Mouse (Mus musculus) forebrain, embryonic 14.5 days (tissue): Measurements from ENCODE around the gene Gm20403. TPM values are rescaled to one million over a fixed set of nuclear protein-coding genes. Genes with fewer than 3 reads are reported as not detected.
A peak's percentile ranks its signal among the peaks of the same experiment; 100 is the strongest.

Source experiments
- ATAC-seq: fragments of 200-750 bp; cut with Nextera tagmentation; 2 replicates; pipeline ENCODE4 v1.8.0; 2017; ENCODE audit warnings: mild to moderate bottlenecking, moderate library complexity
- DNase-seq: peaks from one replicate; pipeline ENCODE4 v3.0.0-alpha.2; 2015; ENCODE audit warnings: low spot score
- H3K27ac ChIP-seq: fragments of 300-500 bp; sonication (generic); 2 replicates; pipeline ENCODE4 v1.5.1; 2014; ENCODE audit warnings: low read depth, mild to moderate bottlenecking, control low read depth, low read length, moderate library complexity
- H3K27me3 ChIP-seq: fragments of 300-500 bp; sonication (generic); replicated peaks from 2 replicates; pipeline ENCODE4 v1.6.1; 2014; ENCODE audit warnings: low read length, control low read depth, mixed read lengths; ENCODE audit not compliant: control insufficient read depth, insufficient read depth
- H3K36me3 ChIP-seq: fragments of 300-500 bp; sonication (generic); 2 replicates; pipeline ENCODE4 v1.6.1; 2014; ENCODE audit warnings: low read length, control low read depth; ENCODE audit not compliant: control insufficient read depth, insufficient read depth
- H3K4me1 ChIP-seq: fragments of 300-500 bp; sonication (generic); 2 replicates; pipeline ENCODE4 v1.6.1; 2014; ENCODE audit warnings: antibody characterized with exemption, low read length, control low read depth; ENCODE audit not compliant: control insufficient read depth, insufficient read depth
- H3K4me2 ChIP-seq: fragments of 300-500 bp; sonication (generic); 2 replicates; pipeline ENCODE4 v1.6.1; 2014; ENCODE audit warnings: mild to moderate bottlenecking, control low read depth, low read length
- H3K4me3 ChIP-seq: fragments of 300-500 bp; sonication (generic); 2 replicates; pipeline ENCODE4 v1.5.1; 2014; ENCODE audit warnings: low read depth, low read length, control low read depth
- H3K9ac ChIP-seq: fragments of 300-500 bp; sonication (generic); 2 replicates; pipeline ENCODE4 v1.6.1; 2014; ENCODE audit warnings: mild to moderate bottlenecking, low read length, control low read depth, moderate library complexity
- H3K9me3 ChIP-seq: fragments of 300-500 bp; sonication (generic); replicated peaks from 2 replicates; pipeline ENCODE4 v1.6.1; 2016; ENCODE audit warnings: low read length, control low read depth, mixed read lengths; ENCODE audit not compliant: control insufficient read depth
- WGBS: fragments of 180-500 bp; shearing (Covaris S2); extraction: QIAGEN DNeasy Blood & Tissue Kit; methylation state at CpG from one replicate; pipeline ENCODE4 v1.1.7; 2014; 5-methylcytosine and 5-hydroxymethylcytosine counted together
- polyA plus RNA-seq: library from polyadenylated mRNA; unstranded; fragments of >200 nt; fragmentation: Nextera tagmentation; extraction: Ambion mirVana; gene quantifications from 2 replicates; pipeline ENCODE4 v1.2.1, GENCODE M21; 2014

Gene Gm20403
- polyA plus RNA-seq: not detected in 2 replicates

DNA sequence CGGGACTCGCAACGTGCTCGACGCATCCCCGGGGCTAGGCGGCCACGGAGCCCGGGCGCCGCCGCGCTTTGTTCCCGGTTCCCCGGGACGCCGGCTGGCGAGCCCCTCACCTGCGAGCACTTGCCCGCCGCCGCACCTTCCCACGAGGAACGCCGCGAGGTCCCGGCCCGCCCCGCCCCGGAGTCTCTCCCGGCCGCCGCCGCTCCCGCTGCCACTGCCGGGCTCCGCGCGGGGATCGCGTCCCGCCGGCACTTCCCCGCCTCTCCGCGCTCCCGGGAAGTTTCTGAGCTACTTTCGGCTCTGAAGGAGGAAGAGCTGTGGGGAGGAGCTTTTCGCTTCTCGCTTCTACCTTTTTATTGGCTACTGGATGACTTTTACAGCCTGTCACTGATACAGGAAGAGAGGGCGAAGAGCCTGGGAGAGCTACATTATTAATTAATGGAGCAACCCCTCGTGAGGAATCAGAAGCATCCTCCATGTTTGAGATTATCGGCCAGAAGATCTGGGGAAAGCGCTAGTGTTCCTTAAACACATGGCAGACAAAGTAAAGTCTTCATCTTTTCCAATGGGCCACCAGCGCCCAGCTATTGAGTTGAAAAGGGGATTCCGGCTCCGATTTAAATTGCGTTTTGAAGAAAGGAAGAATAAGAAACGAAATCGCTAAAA lies at the start of gene Gm20403:
Gene Gm20403, minus strand, starts transcription at position 478 of the 666 bp plus-strand sequence.
- Histone ChIP-seq H3K36me3 (no peaks in the 10 kb centered on the region), H3K9ac (peak within 1 kb of the TSS; percentile 84), H3K4me1 (peaks cover 2% of the 10 kb centered on the region; the same call in 1 of the 2 replicates), H3K9me3 (no peaks in the 10 kb centered on the region), H3K4me2 (peak within 1 kb of the TSS; percentile 82), H3K27me3 (no peaks in the 10 kb centered on the region), H3K4me3 (peak within 1 kb of the TSS; percentile 91), H3K27ac (peak within 1 kb of the TSS; percentile 86)
- DNase-seq: peak; percentile 89
- whole genome bisulfite sequencing: 2% methylated on average over 49 of the region's 60 CpGs
- peak; percentile 69 for ATAC-seq

DNA sequence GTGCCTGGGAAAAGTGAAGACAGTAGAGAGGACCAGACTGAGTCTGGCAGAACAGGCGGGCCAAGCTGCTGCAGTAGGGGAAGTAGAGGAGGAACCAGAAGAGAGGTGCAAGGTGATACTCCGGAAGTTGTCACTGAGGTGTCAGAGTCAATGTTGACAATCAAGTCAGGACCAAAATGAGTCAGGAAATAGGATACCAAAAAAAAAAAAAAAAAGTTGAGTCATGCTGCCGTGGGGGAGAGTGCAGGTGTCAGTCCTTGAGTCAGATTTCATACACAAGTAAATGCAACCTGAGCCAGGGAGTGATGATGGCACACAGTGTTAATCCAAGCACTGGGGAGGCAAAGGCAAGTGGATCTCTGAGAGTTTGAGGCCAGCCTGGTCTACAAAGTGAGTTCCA lies 40.8 kb upstream of the Gm20403 start:
- ATAC-seq: no peak
- no peak for DNase-seq
- no peaks in the 10 kb centered on the region for H3K4me1 ChIP-seq
- no peaks in the 10 kb centered on the region for H3K9me3 ChIP-seq
- H3K27ac ChIP-seq: no peak overlapping the region
- H3K4me2 ChIP-seq: no peak overlapping the region
- no peak overlapping the region for H3K9ac ChIP-seq
- no peak overlapping the region for H3K4me3 ChIP-seq
- no peaks in the 10 kb centered on the region for H3K27me3 ChIP-seq
- no peaks in the 10 kb centered on the region for H3K36me3 ChIP-seq
- WGBS: 81% methylated on average over 3 of the region's 3 CpGs

DNA sequence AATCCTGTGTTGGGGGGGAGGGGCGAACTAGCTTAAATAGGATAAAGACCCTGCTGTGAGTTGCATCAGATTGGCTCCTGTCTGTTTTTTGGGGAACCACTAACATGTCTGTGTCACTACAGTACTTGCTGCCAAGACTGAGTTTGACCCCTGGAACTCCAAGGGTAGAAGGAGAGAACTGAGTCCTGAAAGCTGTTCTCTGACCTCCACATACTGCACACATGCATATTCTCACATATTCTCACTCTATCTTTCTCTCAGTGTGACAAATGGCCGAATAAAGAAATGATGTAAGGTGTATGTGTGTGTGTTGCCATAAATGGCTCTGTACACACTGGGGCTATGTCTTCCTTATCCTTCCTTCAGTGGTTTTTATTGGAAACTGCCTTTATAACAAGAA lies 37.0 kb upstream of the Gm20403 start:
- H3K36me3 ChIP-seq: no peaks in the 10 kb centered on the region
- H3K4me3 ChIP-seq: no peak overlapping the region
- H3K27ac ChIP-seq: no peak overlapping the region
- H3K9ac ChIP-seq: no peak overlapping the region
- H3K4me2 ChIP-seq: no peak overlapping the region
- H3K4me1 ChIP-seq: no peaks in the 10 kb centered on the region
- DNase-seq (no peak), ATAC-seq (no peak)
- WGBS: 72% methylated on average over 2 of the region's 2 CpGs
- H3K9me3 ChIP-seq: no peaks in the 10 kb centered on the region
- H3K27me3 ChIP-seq: no peaks in the 10 kb centered on the region

DNA sequence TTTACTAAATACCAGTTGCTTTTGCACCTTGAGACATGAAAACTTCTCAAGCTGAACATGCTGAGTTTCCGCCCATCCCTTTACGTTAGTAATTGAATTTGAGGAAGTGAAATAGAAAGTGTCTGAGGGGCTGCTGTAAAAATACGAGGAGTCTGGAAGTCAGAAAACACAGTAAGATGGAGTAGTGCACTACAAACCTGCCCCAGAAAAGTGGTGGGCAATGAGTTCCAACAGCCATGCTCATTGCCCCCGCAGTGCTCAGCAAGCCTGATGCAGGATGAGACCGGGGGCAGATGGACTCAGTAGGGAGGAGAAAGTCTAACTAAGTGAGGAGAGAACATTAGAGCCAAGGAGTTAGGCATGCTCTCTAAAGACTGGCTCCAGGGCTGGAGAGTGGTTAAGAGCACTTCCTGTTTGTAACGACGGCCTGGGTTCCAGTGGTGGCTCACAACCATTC lies 33.1 kb upstream of the Gm20403 start:
- Histone ChIP-seq H3K9me3 (no peaks in the 10 kb centered on the region), H3K4me3 (no peak overlapping the region), H3K4me1 (no peaks in the 10 kb centered on the region), H3K27me3 (no peaks in the 10 kb centered on the region), H3K36me3 (no peaks in the 10 kb centered on the region), H3K27ac (no peak overlapping the region), H3K9ac (no peak overlapping the region), H3K4me2 (no peak overlapping the region)
- DNase-seq (no peak), ATAC-seq (no peak)
- 90% methylated on average over 7 of the region's 7 CpGs for WGBS

DNA sequence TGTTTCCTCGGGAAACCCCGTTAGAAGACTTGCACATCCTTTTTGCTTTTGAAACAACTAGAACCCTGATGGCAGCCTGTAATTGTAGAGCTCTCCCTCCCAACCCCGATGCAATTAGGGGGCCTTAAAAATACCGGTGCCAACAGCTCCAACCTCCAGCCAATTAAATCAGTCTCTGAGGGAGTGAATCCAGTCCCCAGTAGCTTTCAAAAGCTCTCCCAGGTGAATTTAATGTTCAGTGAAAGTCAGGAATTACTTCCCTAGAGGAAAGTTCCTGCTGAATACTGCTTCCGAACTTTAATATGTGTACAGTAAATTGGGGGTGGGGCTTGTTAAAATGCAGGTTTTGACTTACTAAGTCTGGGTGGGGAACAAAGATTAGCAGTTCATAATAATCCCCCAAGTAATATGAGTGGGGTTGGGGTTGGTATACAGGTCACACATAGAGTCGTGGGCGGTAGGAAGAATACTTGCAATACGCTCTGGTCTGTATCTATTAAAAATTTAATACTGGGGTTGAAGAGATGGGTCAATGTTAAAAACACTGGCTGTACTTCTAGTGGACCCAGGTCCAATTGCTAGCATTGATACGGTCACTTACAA lies 30.9 kb upstream of the Gm20403 start:
- 48% methylated on average over 9 of the region's 9 CpGs for WGBS
- peak; percentile 33 for DNase-seq
- Histone ChIP-seq H3K9ac (no peak overlapping the region), H3K36me3 (no peaks in the 10 kb centered on the region), H3K27ac (no peak overlapping the region), H3K4me2 (no peak overlapping the region), H3K9me3 (no peaks in the 10 kb centered on the region), H3K4me1 (no peaks in the 10 kb centered on the region), H3K4me3 (no peak overlapping the region), H3K27me3 (no peaks in the 10 kb centered on the region)
- no peak for ATAC-seq

DNA sequence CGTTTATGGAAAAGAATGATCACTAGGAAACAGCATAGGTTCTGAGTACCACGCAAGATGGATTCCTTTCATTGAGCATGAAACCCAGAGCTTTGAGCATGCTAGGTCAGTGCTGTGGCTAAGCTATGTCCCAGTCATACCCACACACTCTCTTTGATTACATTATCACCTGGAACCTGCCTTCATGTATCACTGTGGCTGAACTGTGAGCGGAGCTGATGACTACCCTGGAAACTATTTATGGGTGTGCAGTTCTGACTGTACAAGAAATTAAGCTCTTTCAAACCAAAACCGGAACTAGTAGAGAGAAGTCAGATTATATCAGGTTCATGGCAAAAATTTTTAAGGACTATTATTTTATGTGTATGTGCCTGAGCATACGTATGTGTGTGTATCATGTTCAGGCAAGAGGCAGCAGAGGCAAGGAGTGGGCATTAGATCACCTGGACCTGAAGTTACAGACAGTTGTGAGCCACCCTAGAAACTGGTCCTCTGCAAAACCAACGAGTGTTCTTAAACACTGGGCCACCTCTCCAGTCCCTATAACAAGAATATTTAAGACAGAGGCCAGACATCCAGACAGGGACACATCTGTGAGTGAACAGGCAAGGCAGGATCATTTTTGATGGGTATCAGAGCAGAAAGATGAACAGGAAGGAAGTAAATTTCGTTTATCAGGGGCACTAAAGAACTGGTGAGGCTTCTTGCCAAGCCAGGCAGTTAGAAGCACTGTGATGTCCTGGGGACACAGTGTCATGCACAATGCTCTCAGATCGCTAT lies 30.2 kb upstream of the Gm20403 start:
- Histone ChIP-seq H3K4me3 (no peak overlapping the region), H3K4me2 (no peak overlapping the region), H3K27me3 (no peaks in the 10 kb centered on the region), H3K36me3 (no peaks in the 10 kb centered on the region), H3K9ac (no peak overlapping the region), H3K4me1 (no peaks in the 10 kb centered on the region), H3K27ac (no peak overlapping the region), H3K9me3 (no peaks in the 10 kb centered on the region)
- ATAC-seq: no peak
- DNase-seq: no peak
- WGBS: 69% methylated on average over 8 of the region's 8 CpGs

DNA sequence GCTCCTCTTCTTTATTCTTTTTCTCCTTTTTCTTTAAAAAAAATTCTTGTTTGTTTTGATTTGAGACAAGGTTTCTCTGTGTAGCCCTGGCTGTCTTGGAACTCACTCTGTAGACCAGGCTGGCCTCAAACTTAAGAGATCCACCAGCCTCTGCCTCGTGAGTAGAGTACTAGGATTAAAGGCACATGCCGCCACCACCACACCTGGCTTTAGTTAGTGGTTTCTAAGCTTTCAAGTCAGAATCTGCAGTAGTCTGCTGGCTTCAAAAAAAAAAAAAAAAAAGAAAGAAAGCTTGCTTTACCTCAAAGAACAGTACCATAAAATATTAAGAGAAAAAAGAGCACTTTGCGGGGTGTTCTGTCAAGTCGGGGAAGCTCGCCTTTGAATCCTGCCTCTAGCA lies 29.1 kb upstream of the Gm20403 start:
- H3K27ac ChIP-seq: no peak overlapping the region
- H3K27me3 ChIP-seq: no peaks in the 10 kb centered on the region
- H3K9me3 ChIP-seq: no peaks in the 10 kb centered on the region
- H3K4me3 ChIP-seq: no peak overlapping the region
- H3K9ac ChIP-seq: no peak overlapping the region
- DNase-seq (no peak), ATAC-seq (no peak)
- no peaks in the 10 kb centered on the region for H3K36me3 ChIP-seq
- 90% methylated on average over 5 of the region's 5 CpGs for WGBS
- H3K4me1 ChIP-seq: no peaks in the 10 kb centered on the region
- H3K4me2 ChIP-seq: no peak overlapping the region

DNA sequence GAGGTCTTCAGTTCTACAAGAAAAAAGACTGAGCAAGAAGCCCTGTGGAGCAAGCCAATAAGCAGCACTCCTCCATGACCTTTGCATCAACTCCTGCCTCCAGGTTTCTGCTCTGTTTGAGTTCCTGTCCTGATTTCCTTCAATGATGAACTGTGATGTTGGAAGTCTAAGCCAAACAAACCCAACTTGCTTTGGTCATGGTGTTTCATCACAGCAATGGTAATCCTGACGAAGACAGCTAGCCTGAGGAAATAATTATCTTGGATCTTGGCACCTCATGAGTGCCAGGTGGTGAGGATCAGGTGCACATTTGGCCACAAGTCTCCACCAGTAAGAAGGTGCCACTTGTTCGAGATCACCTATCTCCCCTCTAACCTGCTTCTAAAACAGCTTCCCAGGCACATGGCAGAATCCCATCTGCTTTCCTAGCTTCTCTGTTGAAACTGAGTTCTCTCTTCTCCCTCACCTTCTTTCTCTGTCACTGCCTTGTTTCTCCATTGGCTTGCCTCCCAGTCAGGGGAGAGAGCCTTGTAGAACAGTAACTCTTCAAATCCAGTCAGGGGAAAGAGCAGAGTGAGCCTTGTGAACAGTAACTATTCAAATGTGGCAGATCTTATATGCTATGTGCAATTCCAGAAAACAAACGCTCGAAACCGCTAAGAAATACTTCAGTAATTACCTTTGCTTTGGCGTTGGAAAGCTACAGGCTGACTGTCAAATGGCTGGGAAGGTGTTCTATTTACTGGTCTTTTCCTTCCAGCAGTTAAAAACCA lies 27.5 kb upstream of the Gm20403 start, which contains the start of gene Baz1a:
Gene Baz1a, minus strand, starts transcription at position 723 of the 773 bp plus-strand sequence.
- no peak within 1 kb of the TSS for H3K27ac ChIP-seq

More for the DNA sequence above, 27.5 kb upstream of the Gm20403 start, which contains the start of gene Baz1a:
- H3K4me1 ChIP-seq: no peaks in the 10 kb centered on the region
- DNase-seq (no peak), ATAC-seq (no peak)
- H3K4me2 ChIP-seq: no peak within 1 kb of the TSS
- H3K27me3 ChIP-seq: no peaks in the 10 kb centered on the region
- no peaks in the 10 kb centered on the region for H3K9me3 ChIP-seq
- no peak within 1 kb of the TSS for H3K9ac ChIP-seq
- no peak within 1 kb of the TSS for H3K4me3 ChIP-seq
- H3K36me3 ChIP-seq: no peaks in the 10 kb centered on the region
- WGBS: 88% methylated on average over 6 of the region's 6 CpGs
